Mouse (Mus musculus) heart, adult 18-20 months (tissue): Measurements from ENCODE around the gene Pramef20. TPM values are rescaled to one million over a fixed set of nuclear protein-coding genes. Genes with fewer than 3 reads are reported as not detected.
A peak's percentile ranks its signal among the peaks of the same experiment; 100 is the strongest.
"Not testable (repeated sequence)": the region's sequence is repeated elsewhere in the genome, so short reads cannot be mapped to it uniquely, and the experiment has no call there.

ENCODE experiments used
- DNase-seq, 2 experiments: peaks; one replicate each; pipeline ENCODE4 v3.0.0; 2021 to 2022; ENCODE audit warnings: mixed read lengths in 1 of 2
- long read RNA-seq, 2 experiments: library from polyadenylated mRNA; stranded (forward); transcript quantifications; one replicate each; pipeline ENCODE4 v2.0.0; 2021
- total RNA-seq, 2 experiments: library from RNA; stranded (reverse); gene quantifications; 2 replicates each; pipeline ENCODE4 v1.2.3; 2021

Gene Pramef20
- not detected for total RNA-seq
- long read RNA-seq, experiment 1: 0 reads
- long read RNA-seq, experiment 2: 0 reads

GRCm38 (mm10) chr4:144377911-144378310 is at the start of gene Pramef20:
Pramef20 (minus strand) TSS chr4:144377933.
- DNase-seq: no peak

GRCm38 (mm10) chr4:144424590-144424989 is 46.9 kb upstream of the Pramef20 start:
- no peak for DNase-seq

GRCm38 (mm10) chr4:144420644-144421043 is 42.9 kb upstream of the Pramef20 start:
- DNase-seq: no peak

- DNase-seq: no peak
These were observed 30.6 kb upstream of the Pramef20 start, which contains the start of gene Pramef12 for GRCm38 (mm10) chr4:144408290-144408689. Pramef12 (minus strand) TSS chr4:144408464.

- DNase-seq: no peak
These were observed 28.5 kb upstream of the Pramef20 start for GRCm38 (mm10) chr4:144406261-144406660.

- DNase-seq: peak; percentile 6 to 7
These were observed 26.8 kb upstream of the Pramef20 start for GRCm38 (mm10) chr4:144404456-144405086.

GRCm38 (mm10) chr4:144402712-144403111 is 25.0 kb upstream of the Pramef20 start:
- no peak for DNase-seq

- DNase-seq: no peak
These were observed 18.6 kb upstream of the Pramef20 start for GRCm38 (mm10) chr4:144396316-144396715.

GRCm38 (mm10) chr4:144357642-144358041 is 20.1 kb downstream of the Pramef20 start, which contains the start of gene Gm13119:
Gm13119 (plus strand) TSS chr4:144357942.
- DNase-seq: not testable (repeated sequence)

GRCm38 (mm10) chr4:144335856-144336255 is 41.9 kb downstream of the Pramef20 start:
- DNase-seq: not testable (repeated sequence)

GRCm38 (mm10) chr4:144329949-144330348 is 47.8 kb downstream of the Pramef20 start, which contains the start of gene Gm13128:
Gm13128 (plus strand) TSS chr4:144330249.
- not testable (repeated sequence) for DNase-seq

Other genes with a start within 250 kb of the Pramef20 start
- not detected for gene Oog3, start 215.3 kb downstream of the Pramef20 start, total RNA-seq
- not detected for gene Oog2, start 187.2 kb downstream of the Pramef20 start, total RNA-seq
- not detected for gene C87977, start 164.6 kb downstream of the Pramef20 start, total RNA-seq
- gene Pramel5, start 97.4 kb downstream of the Pramef20 start, total RNA-seq: not detected
- not detected for gene Gm13128, start 47.7 kb downstream of the Pramef20 start, total RNA-seq
- gene Gm13119, start 20.0 kb downstream of the Pramef20 start, total RNA-seq: not detected
- gene Pramef12, start 30.5 kb upstream of the Pramef20 start, total RNA-seq: not detected
- gene 1700012P22Rik, start 60.8 kb upstream of the Pramef20 start, total RNA-seq: not detected
- not detected for gene Gm9944, start 75.4 kb upstream of the Pramef20 start, total RNA-seq
- not detected for gene Aadacl3, start 85.8 kb upstream of the Pramef20 start, total RNA-seq
- not detected for gene 9430007A20Rik, start 141.9 kb upstream of the Pramef20 start, total RNA-seq
- gene Gm13124, start 187.2 kb upstream of the Pramef20 start, total RNA-seq: not detected
- not detected for gene Aadacl4, start 235.8 kb upstream of the Pramef20 start, total RNA-seq